Mouse (Mus musculus) layer of hippocampus, postnatal 25 days (tissue): ENCODE measurements around the gene Fam219a. TPM values are rescaled to one million over a fixed set of nuclear protein-coding genes. Genes with fewer than 3 reads are reported as not detected.

Source experiments
- DNase-seq, 2 experiments: peaks; one replicate each; pipeline ENCODE4 v3.0.0; 2022; ENCODE audit warnings: mixed read lengths in 2 of 2, low spot score in 1 of 2; ENCODE audit errors: extremely low spot score in 1 of 2
- total RNA-seq, 2 experiments: library from RNA; stranded (reverse); gene quantifications; 2 replicates each; pipeline ENCODE4 v1.2.3; 2021

Gene Fam219a
- total RNA-seq, 2 experiments from 2014 or later: 159 to 165 TPM

DNA sequence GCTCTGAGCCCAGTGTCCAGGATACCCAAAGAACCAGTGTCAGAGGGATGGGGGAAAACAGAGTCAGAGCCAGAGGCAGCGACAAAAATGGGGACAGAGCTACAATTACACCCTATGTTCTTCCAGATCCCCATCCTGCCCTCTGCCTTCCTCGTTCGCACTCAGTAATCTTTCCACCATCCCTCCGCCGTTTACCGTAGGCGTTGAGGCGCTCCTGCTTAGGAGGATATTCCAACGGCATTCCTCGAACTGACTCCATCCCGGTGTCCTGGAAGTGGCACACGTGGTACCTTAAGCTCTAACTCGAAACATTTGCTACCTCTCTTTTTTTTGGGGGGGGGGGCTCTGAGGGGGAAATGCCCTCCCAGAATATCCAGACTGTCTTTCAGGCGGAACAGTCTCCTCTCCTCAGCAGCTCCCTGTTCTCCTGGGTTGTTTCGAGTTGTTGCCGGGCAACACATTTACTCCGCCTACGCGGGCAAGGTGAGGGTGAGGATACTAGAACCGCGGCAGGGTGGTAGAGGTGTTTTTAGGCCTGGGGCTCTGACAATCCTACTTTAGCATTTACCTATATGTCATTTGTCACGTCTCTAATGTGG, 61.9 kb downstream of the Fam219a start:
- no peak for DNase-seq

- DNase-seq: peak; percentile 69 to 74
Measured at GRCm38 (mm10) chr4:41506906-41507305, 62.4 kb downstream of the Fam219a start.

- DNase-seq: peak; percentile 52 to 65
Measured at GRCm38 (mm10) chr4:41506156-41506555, 63.2 kb downstream of the Fam219a start.

DNA sequence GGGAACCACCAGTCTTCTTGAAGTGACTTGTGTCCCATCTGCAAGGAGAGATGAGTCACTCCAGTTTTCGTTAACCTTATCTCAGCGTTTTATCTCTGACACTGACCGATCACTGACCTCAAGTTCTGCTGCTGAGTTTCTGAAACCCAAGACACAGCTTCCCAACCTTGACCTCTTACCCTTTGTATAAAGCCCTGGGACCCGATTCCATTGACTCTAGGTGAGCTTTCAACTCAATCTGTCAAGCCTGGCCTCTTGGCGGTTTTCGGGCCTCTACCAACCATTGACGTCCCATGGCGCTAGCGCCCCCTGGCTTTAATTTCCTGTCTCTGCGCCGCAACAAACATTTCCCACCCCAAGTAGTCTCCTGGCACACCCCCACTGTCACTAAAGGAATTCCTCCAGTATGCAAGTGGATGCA, 64.2 kb downstream of the Fam219a start:
- no peak for DNase-seq

DNA sequence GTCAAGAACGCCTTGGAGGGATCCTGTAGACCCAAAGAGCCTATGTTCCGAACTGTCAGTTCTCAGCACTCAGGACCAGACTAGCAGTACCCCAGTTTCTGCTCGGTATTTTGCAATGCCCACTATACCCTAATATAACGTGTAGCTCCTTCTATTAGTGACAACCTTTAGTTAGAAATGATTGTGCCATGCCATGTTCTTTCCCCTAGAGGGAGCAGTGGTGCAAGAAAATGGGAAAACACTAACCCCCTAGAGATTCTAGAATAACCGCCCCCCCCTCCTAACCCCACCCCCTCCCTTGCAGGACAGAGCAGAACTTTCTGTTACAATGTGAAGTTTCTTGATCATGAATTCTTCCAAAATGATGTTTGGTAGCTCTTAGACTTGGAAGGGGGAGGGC, 65.0 kb downstream of the Fam219a start:
- no peak for DNase-seq

DNA sequence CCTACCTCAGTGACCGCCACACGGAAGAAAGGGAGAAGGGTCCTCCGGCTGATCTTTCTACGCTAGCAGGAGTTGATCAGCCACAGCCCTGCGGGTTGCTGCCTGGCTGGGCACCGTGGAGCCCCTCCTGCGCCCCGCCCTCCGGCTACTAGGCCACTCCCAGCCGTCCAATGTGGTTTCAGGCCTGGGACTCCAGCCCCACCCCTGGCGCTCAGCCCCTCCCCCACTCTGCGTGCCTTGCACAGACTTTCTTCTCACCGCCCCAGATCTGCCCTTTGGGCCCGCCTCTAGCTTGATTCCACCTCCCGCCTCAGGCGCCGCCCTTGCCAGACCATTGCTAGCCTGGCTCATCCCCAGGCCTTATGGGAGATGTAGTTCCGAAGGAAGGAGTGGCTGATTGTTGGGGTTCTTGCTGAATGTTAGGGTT, 66.3 kb downstream of the Fam219a start, which contains the start of gene AI464131:
Gene AI464131 (minus strand): TSS at position 91 of the 427 bp plus-strand sequence.
- peak; percentile 84 to 86 for DNase-seq

DNA sequence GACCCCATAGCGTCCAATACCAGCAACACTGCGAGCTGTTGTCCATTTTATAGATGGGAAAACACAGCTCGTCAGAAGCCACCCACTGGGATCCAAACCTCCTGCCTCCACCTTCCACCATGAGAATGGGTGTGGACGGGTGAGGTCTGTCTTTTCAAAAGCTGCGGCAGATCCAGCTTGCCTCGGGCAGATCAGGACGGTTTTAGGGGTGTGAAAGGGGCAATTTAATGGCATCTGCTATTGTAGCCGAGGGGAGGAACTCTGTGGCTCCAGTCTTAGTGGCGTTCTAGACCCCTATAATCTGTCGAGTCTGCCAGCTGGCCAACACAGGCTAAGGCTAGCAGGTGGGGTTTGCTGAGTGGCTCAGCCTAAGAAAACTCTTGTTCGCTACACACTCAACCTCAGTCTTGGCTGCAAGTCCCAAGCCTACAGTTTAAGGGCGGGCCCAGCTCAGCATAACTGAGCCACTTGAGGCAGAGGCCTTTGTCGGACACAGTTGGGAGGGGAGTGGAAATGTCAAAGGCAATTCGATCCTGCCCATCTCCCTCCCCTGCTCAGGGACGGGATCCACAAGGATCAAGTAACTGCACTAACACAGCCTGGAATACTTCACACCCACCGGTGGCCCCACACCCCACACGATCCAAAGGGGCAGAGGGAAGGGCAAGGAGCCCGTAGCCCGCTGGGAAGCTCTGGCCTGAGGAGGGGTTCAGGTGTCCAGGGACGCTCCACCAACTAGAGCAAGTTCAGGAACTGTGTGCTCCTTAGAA, 67.0 kb downstream of the Fam219a start:
- no peak for DNase-seq

GRCm38 (mm10) chr4:41500787-41501186, 68.6 kb downstream of the Fam219a start:
- no peak for DNase-seq

GRCm38 (mm10) chr4:41499619-41500018, 69.7 kb downstream of the Fam219a start:
- DNase-seq: no peak

DNA sequence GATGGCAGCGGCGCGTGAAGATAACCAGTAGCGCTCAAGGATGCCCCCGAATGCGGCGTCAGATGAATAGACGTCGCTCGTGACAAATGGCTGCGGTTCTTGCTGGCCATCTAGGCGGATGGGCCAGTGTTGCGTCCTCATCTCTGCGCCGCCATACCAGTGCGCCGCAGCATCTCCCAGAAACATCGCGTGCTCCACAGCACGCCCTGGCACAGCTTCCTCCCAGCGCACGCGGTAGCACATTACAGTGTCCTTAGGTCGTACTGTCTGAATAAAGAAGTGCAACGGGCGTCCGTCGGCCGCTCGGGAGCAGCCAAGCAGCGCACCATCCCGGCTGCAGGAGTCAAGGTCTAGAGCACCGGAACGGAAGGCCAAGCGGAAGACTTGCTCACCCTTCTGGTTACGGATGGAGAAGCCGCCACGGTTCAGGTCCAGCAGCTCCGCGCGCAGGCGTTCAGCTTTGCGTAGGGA, 70.4 kb downstream of the Fam219a start:
- no peak for DNase-seq

GRCm38 (mm10) chr4:41497995-41498845, 71.1 kb downstream of the Fam219a start:
- no peak for DNase-seq

GRCm38 (mm10) chr4:41497579-41497978, 71.8 kb downstream of the Fam219a start:
- DNase-seq: peak in 1 of 2 experiments; percentile 42

- DNase-seq: no peak
Measured at GRCm38 (mm10) chr4:41497046-41497445, 72.3 kb downstream of the Fam219a start.

DNA sequence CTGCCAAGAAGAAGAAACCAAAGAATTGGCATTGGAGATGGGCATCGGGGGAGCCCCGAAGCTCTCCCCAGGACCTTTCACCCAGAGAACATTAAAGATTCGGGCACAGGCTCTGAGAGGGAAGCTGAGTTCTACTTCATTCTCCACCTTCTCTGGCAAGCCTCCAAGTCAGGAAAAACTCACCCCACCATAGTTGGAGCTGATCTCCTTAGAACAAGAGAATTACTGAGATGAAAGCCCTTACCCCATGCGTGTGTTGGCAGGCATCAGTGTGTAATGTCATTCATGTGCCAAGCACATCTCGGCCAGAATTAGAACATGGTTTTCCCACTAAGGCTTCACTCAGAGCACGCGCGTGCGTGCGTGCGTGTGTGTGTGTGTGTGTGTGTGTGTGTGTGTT, 73.5 kb downstream of the Fam219a start:
- DNase-seq: no peak

- no peak for DNase-seq
Measured at GRCm38 (mm10) chr4:41495076-41495475, 74.3 kb downstream of the Fam219a start.

GRCm38 (mm10) chr4:41494378-41494777, 75.0 kb downstream of the Fam219a start:
- no peak for DNase-seq

DNA sequence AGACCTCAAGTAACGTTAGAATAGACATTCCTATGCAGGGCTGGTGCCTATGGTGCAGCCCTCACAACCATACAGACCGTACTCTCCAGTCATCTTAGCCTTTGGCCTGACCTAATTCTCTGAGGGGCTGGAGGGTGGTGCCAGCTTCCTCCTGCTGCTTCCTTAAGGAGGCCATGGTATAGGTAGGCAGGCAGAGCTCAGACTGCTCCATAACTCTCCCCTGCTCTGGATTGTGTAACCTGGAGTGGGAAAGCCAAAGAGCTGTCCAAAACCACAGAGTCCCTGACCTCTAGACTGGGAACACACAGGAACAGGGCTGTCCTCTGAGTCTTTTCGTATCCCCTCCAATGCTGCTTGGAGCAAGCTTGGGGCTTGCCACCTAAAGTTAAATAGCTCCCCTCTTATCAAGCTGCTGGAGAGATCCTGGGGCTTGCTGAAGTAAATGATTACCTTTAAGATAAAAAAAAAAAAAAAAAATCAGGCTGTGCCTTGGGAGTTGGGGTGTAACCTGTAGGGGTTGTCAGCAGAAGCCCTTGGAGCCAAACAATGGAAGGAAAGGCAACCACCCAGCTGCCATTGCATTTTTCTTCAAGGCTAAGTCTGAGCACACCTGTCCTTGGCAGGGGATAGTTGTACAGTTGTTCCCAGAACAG, 75.7 kb downstream of the Fam219a start:
- DNase-seq: no peak

DNA sequence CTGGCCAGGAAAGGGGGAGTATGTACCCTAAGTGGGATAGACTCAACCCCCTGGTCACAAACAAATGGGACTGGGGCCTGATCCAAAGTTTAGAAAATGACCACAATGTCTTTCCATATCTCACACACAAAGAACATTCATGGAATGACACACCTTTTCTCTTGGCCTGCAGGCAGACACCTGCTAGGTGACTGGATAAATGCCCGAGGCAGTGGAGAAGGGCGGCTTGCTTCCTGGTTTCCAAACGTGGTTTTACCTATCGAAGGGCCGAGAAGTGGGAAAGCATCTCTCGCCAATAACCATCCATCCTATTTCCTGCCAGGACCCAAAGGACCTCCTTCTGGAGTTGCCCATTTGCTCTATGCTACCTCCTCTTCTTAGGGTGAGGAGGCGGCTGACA, 76.4 kb downstream of the Fam219a start:
- no peak for DNase-seq

- no peak for DNase-seq
Measured at GRCm38 (mm10) chr4:41481601-41482017, 87.7 kb downstream of the Fam219a start.

- no peak for DNase-seq
Measured at GRCm38 (mm10) chr4:41480254-41480653, 89.1 kb downstream of the Fam219a start.
